Mouse (Mus musculus) heart, embryonic 11.5 days (tissue): ENCODE data around the gene Trim72. TPM values are rescaled to one million over a fixed set of nuclear protein-coding genes. Genes with fewer than 3 reads are reported as not detected.
A peak's percentile ranks its signal among the peaks of the same experiment; 100 is the strongest.

Experiments used
- ATAC-seq: fragments of 200-750 bp; cut with Nextera tagmentation; replicated peaks from 2 replicates; pipeline ENCODE4 v1.8.0; 2017; ENCODE audit warnings: moderate library complexity; ENCODE audit not compliant: insufficient number of reproducible peaks, low FRiP score, low TSS enrichment
- H3K27ac ChIP-seq: fragments of 300-500 bp; sonication (generic); 2 replicates; pipeline ENCODE4 v1.5.1; 2014; ENCODE audit warnings: mild to moderate bottlenecking, low read depth, low read length
- H3K27me3 ChIP-seq: fragments of 300-500 bp; sonication (generic); 2 replicates; pipeline ENCODE4 v1.6.1; 2014; ENCODE audit warnings: mild to moderate bottlenecking, low read length, mixed read lengths; ENCODE audit not compliant: control insufficient read depth, insufficient read depth
- H3K36me3 ChIP-seq: fragments of 300-500 bp; sonication (generic); 2 replicates; pipeline ENCODE4 v1.6.1; 2014; ENCODE audit warnings: mild to moderate bottlenecking, low read length, moderate library complexity, mixed read lengths; ENCODE audit not compliant: control insufficient read depth, insufficient read depth
- H3K4me1 ChIP-seq: fragments of 300-500 bp; sonication (generic); 2 replicates; pipeline ENCODE4 v1.6.1; 2014; ENCODE audit warnings: low read length; ENCODE audit not compliant: control insufficient read depth, insufficient read depth
- H3K4me2 ChIP-seq: fragments of 300-500 bp; sonication (generic); 2 replicates; pipeline ENCODE4 v1.6.1; 2014; ENCODE audit warnings: mild to moderate bottlenecking, moderate library complexity
- H3K4me3 ChIP-seq: fragments of 300-500 bp; sonication (generic); 2 replicates; pipeline ENCODE4 v1.5.1; 2014; ENCODE audit warnings: low read depth, low read length
- H3K9ac ChIP-seq: fragments of 300-500 bp; sonication (generic); 2 replicates; pipeline ENCODE4 v1.6.1; 2014; ENCODE audit warnings: mild to moderate bottlenecking, low read depth, low read length, moderate library complexity
- H3K9me3 ChIP-seq: fragments of 300-500 bp; sonication (generic); replicated peaks from 2 replicates; pipeline ENCODE4 v1.6.1; 2016; ENCODE audit warnings: low read length; ENCODE audit not compliant: control insufficient read depth
- WGBS: fragments of 180-500 bp; shearing (Covaris S2); extraction: QIAGEN DNeasy Blood & Tissue Kit; methylation state at CpG from one replicate; pipeline ENCODE4 v1.1.7; 2014; ENCODE audit not compliant: insufficient replicate concordance; 5-methylcytosine and 5-hydroxymethylcytosine counted together
- polyA plus RNA-seq: library from polyadenylated mRNA; unstranded; fragments of >200 nt; fragmentation: Nextera tagmentation; extraction: Ambion mirVana; gene quantifications from 2 replicates; pipeline ENCODE4 v1.2.1, GENCODE M21; 2014

Trim72 gene
- polyA plus RNA-seq, 1 experiment from 2014 or later = 0.69 TPM

DNA sequence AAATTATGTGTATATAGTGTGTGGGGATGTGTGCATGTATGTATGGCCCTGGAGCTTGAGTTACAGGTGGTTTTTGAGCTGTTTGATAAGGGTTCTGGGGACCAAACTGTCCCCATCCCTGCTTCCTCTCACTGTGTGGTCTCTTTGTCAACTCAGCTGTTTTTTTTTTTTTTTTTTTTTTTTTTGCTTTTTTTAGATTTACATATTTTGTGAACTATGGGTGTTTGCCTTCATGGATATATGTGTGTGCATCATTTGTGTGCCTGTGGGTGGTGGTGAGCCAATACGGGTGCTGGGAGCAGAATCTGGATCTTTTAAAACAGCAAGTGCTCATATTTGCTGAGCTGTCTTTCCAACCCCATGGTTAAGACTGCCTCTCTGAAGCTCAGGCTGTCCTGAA is 14.8 kb upstream of the Trim72 start:
- Histone ChIP-seq H3K4me1 (0 out of 2 replicates have a peak, but pooled peaks cover 9% of the 10 kb centered on the region), H3K36me3 (peaks cover 31% of the 10 kb centered on the region), H3K27ac (no peak overlapping the region), H3K4me3 (no peak overlapping the region), H3K9me3 (no peaks in the 10 kb centered on the region), H3K27me3 (no peaks in the 10 kb centered on the region), H3K9ac (no peak overlapping the region), H3K4me2 (no peak overlapping the region)
- WGBS = 92% methylated on average over 1 of the region's 1 CpGs
- no peak for ATAC-seq

DNA sequence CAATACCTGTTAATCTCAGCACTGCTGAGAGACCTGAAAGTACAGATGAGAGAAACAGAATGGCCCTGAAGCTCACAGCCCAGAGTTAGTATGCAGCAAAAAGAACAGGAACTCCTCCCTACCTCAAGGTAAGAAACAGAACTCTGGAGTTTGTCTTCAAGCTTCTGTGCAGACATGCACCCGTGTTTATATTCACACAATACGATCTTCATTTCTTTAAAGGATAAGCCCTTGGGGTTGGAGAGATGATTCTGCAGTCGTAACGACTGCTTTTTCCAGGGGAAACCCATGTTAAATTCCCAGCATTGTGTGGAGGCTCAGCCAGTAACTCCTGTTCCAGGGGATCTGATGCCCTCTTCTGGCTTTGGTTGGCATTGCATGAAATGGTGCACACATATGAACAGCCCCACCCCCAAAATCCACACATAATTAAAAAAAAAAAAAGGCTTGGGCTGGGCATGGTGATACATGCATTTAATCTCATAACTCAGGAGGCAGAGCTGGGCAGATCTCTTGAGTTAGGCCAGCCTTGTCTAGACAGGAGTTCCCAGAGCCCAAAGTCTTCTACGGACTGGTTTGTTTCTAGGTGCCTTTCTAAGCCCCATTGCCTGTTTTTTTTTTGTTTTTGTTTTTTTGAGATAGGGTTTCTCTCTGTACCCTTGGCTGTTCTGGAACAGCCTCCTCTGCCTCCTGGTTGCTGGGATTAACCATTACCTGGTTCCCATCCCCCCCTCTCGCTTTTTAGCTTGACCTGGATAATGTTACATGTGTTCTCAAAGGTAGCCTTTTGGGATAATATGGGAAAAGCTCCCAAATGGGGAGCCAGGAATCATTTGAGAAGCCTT is 11.9 kb upstream of the Trim72 start:
- Histone ChIP-seq H3K27me3 (no peaks in the 10 kb centered on the region), H3K9me3 (no peaks in the 10 kb centered on the region), H3K9ac (no peak overlapping the region), H3K4me3 (no peak overlapping the region), H3K36me3 (peaks cover 9% of the 10 kb centered on the region), H3K4me1 (0 out of 2 replicates have a peak, but pooled peaks cover 9% of the 10 kb centered on the region), H3K4me2 (no peak overlapping the region), H3K27ac (no peak overlapping the region)
- ATAC-seq = no peak
- WGBS = 52% methylated on average over 6 of the region's 6 CpGs

DNA sequence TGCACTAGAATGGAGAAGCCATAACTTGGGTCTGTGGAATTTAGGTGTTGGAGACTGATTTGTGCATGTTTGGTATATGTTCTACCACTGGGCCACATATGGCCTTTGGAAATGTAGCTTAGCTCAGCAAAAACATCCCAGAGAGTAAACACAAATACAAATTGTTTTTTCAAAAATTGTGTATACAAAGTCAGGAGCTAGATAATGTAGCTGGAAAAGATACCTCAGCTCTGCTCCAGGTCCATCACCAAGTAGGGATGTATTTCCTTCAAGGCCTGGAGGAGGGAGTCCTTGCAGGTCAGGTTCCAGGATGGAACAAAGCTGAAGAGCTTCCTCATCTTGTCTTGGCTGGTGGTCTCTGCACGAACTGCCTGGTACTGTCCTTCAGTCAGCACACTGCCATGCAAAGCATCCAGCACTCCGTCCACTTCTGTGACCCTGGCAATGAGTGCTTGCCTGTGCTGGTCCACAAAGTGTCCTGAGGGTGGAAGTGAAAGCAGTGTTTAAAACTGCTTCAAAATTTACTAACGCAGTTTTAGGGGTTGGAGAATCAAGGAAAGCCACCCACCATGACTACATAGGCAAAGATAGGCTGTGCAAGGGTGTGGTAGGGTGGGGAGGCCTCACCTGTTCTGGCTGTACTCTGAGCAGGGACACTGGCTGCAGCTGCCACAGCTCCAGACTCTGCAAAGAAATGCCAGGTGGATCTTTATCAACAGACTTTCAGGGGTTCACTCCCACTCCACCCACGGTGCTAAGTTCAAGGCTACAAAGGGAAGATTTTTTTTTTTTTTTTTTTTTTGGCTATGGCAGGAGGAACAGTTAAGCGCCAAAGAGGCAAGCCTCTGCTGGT is 11.0 kb upstream of the Trim72 start:
- Histone ChIP-seq H3K4me2 (peak overlapping the region; percentile 64), H3K9ac (peak overlapping the region; percentile 59), H3K27me3 (no peaks in the 10 kb centered on the region), H3K9me3 (no peaks in the 10 kb centered on the region), H3K4me1 (0 out of 2 replicates have a peak, but pooled peaks cover 9% of the 10 kb centered on the region), H3K36me3 (peaks cover 4% of the 10 kb centered on the region), H3K27ac (no peak overlapping the region), H3K4me3 (peak overlapping the region; percentile 43)
- 29% methylated on average over 5 of the region's 5 CpGs for WGBS
- no peak for ATAC-seq

DNA sequence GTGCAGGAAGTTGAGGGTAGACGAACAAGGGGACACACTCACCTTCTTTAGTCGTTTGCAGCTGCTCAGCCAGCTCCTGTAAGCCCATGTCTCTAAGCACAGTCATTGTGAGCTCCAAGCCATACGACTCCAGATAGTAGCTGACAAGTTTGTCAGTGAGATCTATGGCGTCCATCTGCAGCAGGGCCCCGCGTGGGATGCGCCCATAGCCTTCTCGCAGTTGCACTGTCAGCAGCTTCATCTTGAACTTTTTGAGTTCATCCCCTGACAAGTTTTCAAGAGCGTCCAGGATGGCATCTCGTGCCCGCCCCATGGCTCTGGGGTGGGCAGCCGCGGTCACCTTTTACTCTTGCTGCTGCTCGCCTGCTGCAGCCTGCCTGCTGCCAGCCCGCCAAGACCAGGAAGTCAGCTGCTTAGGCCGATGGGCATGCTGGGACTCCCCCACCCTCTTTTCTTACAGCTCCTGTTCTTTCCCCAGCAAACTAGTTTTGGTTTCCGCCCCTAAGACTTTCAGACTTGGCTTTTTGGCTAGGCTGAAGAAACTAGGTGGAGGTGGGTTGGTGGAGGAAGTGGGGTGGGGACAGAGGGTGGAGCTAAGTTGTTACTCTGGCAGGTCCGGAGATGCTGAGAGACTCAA is 10.3 kb upstream of the Trim72 start, which contains the start of gene Pycard:
Pycard (minus strand) TSS at position 527 of the 637 bp plus-strand sequence.
- H3K4me3 ChIP-seq = peak within 1 kb of the TSS; percentile 43
- no peaks in the 10 kb centered on the region for H3K27me3 ChIP-seq
- peaks cover 4% of the 10 kb centered on the region; the same call in 1 of the 2 replicates for H3K36me3 ChIP-seq
- H3K27ac ChIP-seq = no peak within 1 kb of the TSS
- 0 out of 2 replicates have a peak, but pooled peaks cover 9% of the 10 kb centered on the region for H3K4me1 ChIP-seq
- peak; percentile 44; the same call in 1 of the 2 replicates for ATAC-seq
- H3K9ac ChIP-seq = peak within 1 kb of the TSS; percentile 59
- peak within 1 kb of the TSS; percentile 64 for H3K4me2 ChIP-seq
- WGBS = 11% methylated on average over 18 of the region's 18 CpGs
- H3K9me3 ChIP-seq = no peaks in the 10 kb centered on the region

DNA sequence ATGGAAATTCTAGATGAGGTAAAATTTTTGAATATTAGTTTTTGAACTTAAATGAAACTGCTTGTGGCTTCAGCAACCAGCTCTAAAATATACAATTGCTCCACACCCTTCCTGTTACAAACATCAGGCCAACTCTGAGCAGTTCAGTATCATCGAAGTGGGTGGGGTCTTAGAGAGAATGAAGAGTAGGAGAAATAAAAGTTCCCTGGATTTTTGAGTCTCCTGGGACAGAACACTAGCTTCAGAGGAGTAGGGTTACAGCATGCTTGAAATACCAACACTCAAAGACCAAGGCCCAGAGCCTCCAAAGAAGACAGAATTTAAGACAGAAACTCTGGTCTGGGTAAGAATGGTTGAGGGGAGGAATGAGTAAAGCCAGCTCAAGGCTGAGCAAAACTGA is 4.3 kb upstream of the Trim72 start:
- Histone ChIP-seq H3K27ac (no peak overlapping the region), H3K4me1 (peaks cover 12% of the 10 kb centered on the region), H3K9me3 (no peaks in the 10 kb centered on the region), H3K36me3 (no peaks in the 10 kb centered on the region), H3K9ac (no peak overlapping the region), H3K4me3 (no peak overlapping the region), H3K4me2 (no peak overlapping the region), H3K27me3 (0 out of 2 replicates have a peak, but pooled peaks cover 3% of the 10 kb centered on the region)
- WGBS = 61% methylated on average over 1 of the region's 1 CpGs
- no peak for ATAC-seq

DNA sequence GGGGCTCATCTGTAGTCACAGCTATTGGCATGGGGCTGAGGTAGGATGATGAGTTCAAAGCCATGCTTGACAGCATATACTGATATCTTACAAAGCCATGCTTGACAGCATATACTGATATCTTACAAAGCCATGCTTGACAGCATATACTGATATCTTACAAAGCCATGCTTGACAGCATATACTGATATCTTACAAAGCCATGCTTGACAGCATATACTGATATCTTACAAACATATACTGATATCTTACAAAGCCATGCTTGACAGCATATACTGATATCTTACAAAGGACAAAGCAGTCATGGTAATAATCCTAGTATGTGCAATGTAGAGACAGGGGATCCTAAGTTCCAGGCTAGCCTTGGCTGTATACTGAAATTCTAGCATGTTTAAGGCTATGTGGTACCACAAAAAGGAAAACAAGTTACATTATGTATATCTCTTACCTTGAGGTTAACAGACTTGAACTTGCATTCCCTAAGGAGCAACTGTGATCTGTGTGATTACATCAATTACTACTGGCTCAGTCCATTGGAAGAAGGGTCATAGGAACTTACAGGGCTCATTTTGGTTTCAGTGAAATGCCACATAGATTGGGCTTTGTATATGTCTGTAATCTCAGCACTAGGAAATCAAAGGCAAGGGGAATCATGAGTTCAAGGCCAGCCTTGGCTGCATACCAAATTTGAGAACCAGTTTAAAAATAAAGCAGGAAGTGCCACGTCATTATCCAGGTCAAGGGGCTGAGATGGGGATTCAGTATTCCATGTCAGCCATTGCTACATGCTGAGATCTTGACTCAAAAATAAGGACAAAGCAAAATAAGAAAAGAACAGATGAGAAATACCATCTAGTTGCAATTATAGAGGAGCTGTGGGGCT is 3.4 kb upstream of the Trim72 start:
- H3K9me3 ChIP-seq = no peaks in the 10 kb centered on the region
- peaks cover 10% of the 10 kb centered on the region for H3K27me3 ChIP-seq
- H3K4me2 ChIP-seq = no peak overlapping the region
- H3K4me3 ChIP-seq = no peak overlapping the region
- ATAC-seq = no peak
- no peaks in the 10 kb centered on the region for H3K36me3 ChIP-seq
- WGBS = 56% methylated on average over 1 of the region's 1 CpGs
- H3K27ac ChIP-seq = no peak overlapping the region
- peaks cover 17% of the 10 kb centered on the region for H3K4me1 ChIP-seq
- no peak overlapping the region for H3K9ac ChIP-seq

DNA sequence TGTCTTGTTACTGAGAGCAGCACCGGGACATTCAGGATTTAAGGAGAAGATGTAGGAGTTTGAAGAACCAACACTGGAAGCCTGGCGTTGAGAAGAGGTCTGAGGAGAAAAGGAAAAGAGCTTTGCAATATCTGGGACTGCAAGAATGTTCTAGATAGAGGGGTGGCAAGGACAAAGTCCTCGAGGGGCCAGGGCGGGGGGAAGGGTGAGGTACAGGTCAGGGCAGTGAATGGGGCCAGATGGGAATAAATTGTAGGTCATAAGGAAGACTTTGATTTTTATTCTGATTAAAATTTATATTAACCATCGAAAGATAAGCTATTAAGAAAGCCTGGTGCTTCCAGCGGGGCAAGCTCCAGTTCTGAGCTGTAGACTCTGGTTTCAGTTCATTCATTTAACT is 651 bp upstream of the Trim72 start:
- Histone ChIP-seq H3K4me2 (no peak overlapping the region), H3K27ac (no peak overlapping the region), H3K4me1 (peaks cover 17% of the 10 kb centered on the region), H3K36me3 (no peaks in the 10 kb centered on the region), H3K27me3 (peaks cover 14% of the 10 kb centered on the region), H3K9ac (no peak overlapping the region), H3K9me3 (no peaks in the 10 kb centered on the region), H3K4me3 (no peak overlapping the region)
- WGBS = 72% methylated on average over 6 of the region's 6 CpGs
- no peak for ATAC-seq
